Mouse (Mus musculus): ENCODE data around the gene Dennd5a.
A peak's percentile ranks its signal among the peaks of the same experiment; 100 is the strongest.
"Not testable (repeated sequence)": the region's sequence is repeated elsewhere in the genome, so short reads cannot be mapped to it uniquely, and the experiment has no call there.

Gene Dennd5a

DNA sequence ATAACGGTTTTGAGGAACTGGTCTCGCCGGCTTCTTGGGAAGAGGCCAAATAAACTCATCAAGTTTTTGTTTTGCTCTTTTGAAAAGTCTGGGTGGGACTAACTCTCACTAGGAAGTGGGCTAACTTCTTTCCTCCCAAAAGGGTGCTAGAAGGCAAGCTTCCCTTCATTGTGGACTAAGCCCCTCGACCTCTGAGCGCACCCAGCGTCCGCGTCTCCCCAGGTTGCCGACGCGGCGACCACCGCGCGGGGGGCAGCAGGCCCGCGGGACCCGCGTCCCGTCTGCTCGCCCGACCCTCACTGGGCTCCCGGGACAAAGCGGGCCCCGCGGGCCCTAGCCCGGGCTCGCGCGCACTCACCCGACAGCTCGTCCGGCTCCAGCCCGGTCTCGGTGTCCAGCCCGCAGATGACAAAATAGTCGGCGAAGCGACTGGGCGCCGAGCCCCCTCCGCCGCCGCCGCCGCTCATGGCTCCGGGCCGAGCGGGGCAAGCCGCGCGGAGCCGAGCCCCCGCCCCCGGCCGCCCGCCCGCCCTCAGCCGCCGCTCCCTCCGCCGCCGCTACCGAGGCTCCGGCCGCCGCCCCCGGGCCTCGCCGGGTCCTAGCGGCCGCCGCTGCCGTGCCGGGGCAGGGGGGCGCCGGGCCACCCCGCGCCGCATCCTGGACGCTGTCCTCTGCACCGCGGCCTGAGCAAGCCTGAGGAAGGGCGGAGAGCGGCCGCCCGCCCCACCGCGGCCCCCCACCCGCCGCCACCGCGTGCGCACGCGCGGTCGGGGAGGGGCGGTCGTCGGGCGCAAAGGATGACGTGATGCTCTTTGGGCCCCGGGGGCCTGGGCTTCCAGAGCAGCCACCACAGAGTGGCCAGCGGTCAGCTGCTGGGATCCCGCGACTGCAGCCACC is at the start of gene Dennd5a:
Gene Dennd5a (minus strand): TSS at position 755 of the 897 bp plus-strand sequence.
- DNase-seq (ENCODE audit: extremely low read depth, low read depth) = peak; percentile 90

DNA sequence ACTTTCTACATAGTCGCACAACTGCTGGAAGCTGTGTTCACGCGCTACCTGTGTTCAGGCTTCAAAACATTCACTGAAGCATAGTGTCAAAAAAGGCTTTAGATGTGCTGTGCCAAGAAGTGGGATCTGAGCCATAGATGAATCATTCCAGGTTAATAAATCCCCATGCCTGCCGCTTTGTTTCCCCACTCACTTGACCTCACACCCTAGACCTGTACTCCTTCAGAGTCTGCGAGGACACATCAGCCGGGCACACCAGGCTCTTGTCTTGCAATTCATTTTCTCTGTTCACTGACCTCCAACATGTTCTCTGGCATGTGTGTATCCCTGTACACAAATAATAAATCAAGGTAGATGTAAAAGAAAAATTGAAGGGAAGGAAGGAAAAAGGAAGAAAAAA is 48.8 kb upstream of the Dennd5a start:
- no peak for DNase-seq (ENCODE audit: extremely low read depth, low read depth)

DNA sequence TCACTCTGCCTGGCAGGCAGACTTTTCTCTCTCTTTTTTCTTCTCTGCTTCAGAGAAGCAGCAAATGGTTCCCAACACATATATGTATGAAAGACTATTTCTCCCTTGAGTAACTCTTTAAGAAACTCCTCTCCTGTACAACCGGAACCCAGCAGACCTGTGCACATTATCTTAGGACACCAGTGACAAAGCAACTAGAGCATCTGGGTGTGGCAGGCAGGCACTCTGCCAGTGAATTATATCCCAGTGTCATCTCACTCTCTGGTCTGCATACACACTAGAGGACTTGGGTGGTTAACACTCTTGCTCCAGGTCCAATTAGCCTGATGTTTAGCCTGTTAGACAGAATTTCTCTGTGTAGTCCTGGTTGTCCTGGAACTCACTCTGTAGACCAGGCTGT is 48.2 kb upstream of the Dennd5a start:
- DNase-seq (ENCODE audit: extremely low read depth, low read depth) = peak; percentile 80

DNA sequence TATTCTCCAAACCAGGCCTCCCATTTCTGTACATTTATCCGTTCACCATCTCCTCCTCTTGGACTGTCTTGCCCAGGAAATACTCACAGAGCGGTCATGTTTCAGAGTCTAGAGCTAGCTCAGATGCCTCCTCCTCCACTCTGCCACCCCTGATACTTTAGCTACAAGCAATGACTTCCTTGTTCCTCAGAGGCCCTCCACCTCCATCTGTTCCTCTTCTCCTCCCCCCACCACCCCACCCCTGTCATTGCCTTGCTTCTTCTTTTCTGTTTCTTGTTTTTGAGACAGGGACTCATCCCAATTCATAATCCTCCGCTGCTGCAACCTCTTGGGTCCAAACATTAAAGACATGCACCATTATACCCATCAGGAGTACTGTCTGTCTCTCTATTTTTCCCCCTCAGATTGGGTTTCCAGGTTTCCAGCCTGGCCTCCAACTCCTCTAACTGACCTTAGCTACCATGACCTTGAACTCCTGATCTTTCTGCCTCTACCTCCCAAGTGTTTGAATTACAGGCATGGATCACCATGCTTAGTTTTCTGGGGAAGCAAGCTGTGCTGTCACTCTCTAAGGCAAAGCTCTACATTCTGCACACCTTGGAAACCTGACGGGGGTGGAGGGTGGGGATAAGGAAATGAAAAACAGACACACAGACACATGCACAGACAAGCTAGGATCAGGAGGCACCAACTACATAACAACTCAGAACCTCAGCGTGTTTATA is 46.4 kb upstream of the Dennd5a start:
- DNase-seq (ENCODE audit: extremely low read depth, low read depth) = peak; percentile 78

GRCm38 (mm10) chr7:110005976-110006375 is 45.7 kb upstream of the Dennd5a start:
- DNase-seq (ENCODE audit: extremely low read depth, low read depth) = peak; percentile 64

GRCm38 (mm10) chr7:110002968-110003367 is 42.7 kb upstream of the Dennd5a start:
- no peak for DNase-seq (ENCODE audit: extremely low read depth, low read depth)

GRCm38 (mm10) chr7:110002092-110002491 is 41.8 kb upstream of the Dennd5a start:
- no peak for DNase-seq (ENCODE audit: extremely low read depth, low read depth)

DNA sequence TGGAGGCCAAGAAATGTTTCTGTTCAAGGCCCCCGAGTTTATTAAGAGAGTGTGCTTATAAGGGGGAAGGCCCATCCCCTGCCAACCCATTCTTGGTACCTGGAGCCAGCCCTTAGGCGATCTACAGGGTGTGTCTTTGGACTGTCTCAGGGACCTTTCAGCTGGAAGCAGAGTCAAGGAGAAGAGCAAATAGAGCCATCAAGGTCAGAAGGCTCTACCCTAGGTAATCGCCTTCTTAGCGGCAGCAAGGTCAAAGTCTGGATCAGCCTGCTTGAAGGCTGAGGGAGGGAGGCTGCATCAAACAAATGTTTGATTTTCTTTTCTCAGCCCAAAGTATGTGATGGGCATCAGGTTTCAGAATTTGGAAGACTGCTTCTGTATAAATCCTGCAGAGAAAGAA is 38.1 kb upstream of the Dennd5a start:
- no peak for DNase-seq (ENCODE audit: extremely low read depth, low read depth)

GRCm38 (mm10) chr7:109993157-109993959 is 33.1 kb upstream of the Dennd5a start:
- DNase-seq (ENCODE audit: extremely low read depth, low read depth) = no peak

DNA sequence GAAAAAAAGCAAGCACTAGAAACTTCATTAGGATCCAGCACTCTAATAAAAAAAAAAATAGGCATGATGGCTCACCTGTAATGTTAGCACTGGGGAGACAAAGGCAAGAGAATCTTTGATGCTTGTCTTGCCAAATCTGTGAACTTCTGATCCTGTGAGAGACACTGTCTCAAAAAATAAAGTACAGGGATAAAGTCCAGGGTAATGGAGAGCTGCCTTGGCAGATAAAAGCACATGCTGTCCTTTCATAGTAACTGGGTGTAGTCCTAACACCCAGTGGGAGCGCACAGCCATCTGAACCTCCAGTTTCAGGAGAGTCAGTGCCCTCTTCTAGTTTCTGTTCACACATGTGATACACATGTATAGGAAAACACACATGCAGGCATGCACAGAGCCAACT is 31.0 kb upstream of the Dennd5a start:
- no peak for DNase-seq (ENCODE audit: extremely low read depth, low read depth)

- not testable (repeated sequence) for DNase-seq (ENCODE audit: extremely low read depth, low read depth)
Measured at GRCm38 (mm10) chr7:109986775-109987174, 26.5 kb upstream of the Dennd5a start, which contains the start of gene Tmem41b. TSS of gene Tmem41b (minus strand) at chr7:109986929.

DNA sequence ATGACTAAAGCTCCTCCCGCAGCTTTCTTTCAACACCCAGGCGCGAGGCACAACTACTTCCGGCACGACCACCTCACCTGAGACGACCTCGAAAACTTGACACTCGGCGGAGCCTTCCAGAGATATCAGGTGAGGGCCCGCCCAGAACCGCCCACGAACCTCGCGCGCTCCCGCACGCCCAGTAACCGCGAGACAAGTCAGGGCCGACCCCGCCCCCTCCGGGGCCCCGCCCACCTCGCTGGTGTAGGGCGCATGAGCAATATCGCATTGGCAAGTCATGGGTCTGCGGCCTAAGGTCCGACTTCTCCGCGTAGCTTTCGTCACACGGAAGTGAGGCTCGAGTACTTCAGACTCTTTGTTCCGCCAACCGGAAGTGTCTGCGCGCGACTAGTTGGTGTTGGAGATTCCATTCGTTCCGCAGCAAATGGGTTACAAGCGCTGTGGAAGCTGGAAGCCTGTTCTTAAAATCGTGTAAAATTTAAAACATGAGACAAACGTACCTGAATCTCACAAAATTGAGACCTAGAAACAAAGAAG is 25.9 kb upstream of the Dennd5a start:
- peak; percentile 99 for DNase-seq (ENCODE audit: extremely low read depth, low read depth)

GRCm38 (mm10) chr7:109985661-109986132 is 25.4 kb upstream of the Dennd5a start:
- DNase-seq (ENCODE audit: extremely low read depth, low read depth) = no peak

GRCm38 (mm10) chr7:109984608-109985007 is 24.3 kb upstream of the Dennd5a start:
- not testable (repeated sequence) for DNase-seq (ENCODE audit: extremely low read depth, low read depth)

- not testable (repeated sequence) for DNase-seq (ENCODE audit: extremely low read depth, low read depth)
Measured at GRCm38 (mm10) chr7:109977131-109977530, 16.9 kb upstream of the Dennd5a start.

DNA sequence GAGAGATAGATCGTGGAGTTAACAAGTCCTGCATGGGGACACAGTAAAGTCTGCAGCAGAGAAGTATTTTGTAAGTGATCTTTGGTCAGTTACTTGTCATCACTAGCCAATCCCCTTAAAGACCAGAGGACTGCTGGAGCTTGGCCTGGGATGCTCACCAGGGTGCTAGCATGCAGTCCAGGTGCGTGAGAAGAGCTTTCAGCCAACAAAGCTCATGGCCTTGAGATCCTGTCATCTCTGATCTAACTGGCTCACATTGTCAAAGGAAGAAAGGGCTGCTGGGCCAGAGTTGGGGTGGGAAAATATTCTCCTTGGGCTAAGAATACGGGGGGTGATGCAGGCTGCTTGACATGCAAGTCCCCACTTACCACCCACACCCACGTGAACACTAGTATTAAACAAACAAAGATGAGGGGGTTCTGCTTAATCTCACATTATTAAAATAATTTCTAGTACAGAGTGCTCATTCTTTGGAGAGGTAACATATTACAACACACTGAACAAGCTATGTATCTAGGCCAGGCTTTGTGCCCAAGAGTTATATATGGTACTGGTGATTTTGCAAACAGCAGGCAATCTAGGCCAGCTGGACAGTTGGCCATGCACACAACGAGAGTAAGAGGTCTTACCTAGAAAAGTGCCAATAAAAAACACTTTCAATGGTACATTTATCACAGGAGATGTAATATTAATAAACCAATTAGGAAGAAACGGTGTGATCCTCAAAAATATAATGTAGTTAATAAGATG is 15.9 kb upstream of the Dennd5a start:
- no peak for DNase-seq (ENCODE audit: extremely low read depth, low read depth)

DNA sequence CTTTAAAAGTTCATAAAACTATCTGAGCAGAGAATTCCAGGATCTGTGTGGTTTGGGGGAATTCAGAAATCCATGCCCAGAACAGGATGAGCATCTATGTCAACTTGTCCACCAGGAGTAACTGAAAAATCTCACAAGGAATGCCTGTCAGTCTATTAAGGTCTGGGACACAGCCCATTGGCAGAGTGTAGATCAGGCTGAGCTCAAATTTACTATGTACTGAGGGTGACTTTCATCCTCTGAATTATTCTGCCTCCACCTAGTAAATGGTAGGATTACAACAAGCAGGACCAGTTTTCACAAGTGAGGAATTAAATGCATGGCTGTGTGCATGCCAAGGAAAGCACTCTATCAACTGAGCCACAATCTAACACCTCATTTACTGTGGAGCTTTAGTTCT is 9.3 kb upstream of the Dennd5a start:
- DNase-seq (ENCODE audit: extremely low read depth, low read depth) = no peak

- no peak for DNase-seq (ENCODE audit: extremely low read depth, low read depth)
Measured at GRCm38 (mm10) chr7:109968924-109969450, 8.7 kb upstream of the Dennd5a start.

DNA sequence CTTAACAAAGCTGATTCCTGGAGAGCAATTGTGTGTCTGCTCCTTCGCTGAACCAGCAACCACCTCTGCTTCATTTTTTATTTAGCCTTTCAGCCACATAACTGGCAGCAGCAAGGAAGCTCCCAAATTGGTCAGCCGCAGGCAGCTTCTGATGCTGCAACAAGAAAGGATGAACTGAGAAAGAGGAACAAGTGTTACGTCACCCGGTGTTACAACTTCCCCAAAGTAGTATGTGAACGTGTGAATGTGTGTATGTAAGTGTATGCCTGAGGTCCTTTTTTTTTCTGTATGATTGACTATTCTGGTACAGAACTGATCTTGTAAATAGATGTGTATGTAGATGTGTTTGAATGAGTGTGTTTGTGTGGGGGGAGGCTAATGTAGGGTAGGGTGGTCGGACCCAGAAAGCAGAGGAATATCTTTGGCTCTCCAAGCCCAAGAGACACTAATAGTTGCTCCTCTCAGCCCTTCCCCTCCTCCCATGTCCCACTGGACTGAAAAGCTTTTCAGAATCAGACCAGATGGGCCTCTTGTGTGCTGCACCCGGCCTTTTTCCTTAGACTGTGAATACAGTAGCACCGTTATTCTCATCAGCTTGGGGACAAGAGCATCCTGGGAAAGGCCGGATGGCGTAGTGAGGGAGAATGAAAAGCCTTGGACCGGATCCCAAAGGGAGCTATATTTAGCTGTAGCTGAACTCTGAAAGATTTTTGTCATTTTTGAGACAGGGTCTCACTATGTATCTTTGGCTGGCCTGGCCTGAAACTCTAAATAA is 7.7 kb upstream of the Dennd5a start:
- peak; percentile 89 for DNase-seq (ENCODE audit: extremely low read depth, low read depth)
